Mouse (Mus musculus): ENCODE results near the gene Tnn. TPM values are rescaled to one million over a fixed set of nuclear protein-coding genes. Genes with fewer than 3 reads are reported as not detected.
A peak's percentile ranks its signal among the peaks of the same experiment; 100 is the strongest.

Gene Tnn
- polyA plus RNA-seq, 1 experiment from 2014 or later = not detected

DNA sequence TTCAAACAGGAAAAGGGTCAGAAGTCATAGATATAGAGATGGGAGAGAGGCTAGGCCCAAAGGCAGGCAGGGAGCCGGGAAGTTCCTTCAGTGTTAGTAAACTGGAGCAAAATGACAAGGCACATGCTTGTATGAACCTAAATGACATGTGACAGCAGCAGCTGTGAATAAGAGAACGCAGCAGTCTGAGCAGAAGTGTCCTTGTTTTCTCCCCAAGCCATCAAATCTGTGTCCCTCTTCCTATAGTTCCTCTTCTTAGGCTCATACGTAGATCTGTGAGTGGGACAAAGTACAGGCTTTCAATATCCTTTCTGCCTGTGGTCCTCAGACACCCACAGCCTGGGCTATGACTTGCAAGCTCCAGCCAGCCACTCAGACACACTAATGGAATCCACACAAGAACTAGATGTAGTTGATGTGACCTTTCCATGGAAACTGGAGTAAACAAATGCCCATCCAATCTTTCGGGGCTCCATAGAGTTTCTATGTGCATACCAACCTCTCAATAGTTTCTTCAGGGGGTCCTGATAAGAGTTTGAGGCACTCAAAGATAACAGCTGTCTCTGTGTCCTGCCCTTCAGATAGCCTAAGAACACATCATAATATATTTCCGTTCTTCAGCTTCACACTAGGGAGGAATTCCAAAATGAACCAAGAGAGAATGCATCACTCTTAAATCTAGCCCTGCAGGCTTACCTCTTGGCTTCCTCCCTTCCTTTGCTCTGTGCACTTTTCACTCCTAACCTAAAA is 104.1 kb downstream of the Tnn start:
- no peak overlapping the region for H3K4me2 ChIP-seq (replicated peaks)
- 93% methylated on average over 5 of the region's 5 CpGs for WGBS
- H3K9me3 ChIP-seq (ENCODE audit: control insufficient read depth, low read length) = no peaks in the 10 kb centered on the region
- ATAC-seq (ENCODE audit: low FRiP score) (no peak), DNase-seq (ENCODE audit: low spot score) (no peak)
- no peaks in the 10 kb centered on the region for H3K27me3 ChIP-seq (ENCODE audit: control insufficient read depth, insufficient read depth, low read length)
- H3K9ac ChIP-seq = no peak overlapping the region
- H3K36me3 ChIP-seq (replicated peaks; ENCODE audit: control insufficient read depth, insufficient read depth) = no peaks in the 10 kb centered on the region
- H3K4me1 ChIP-seq (replicated peaks; ENCODE audit: control insufficient read depth, insufficient read depth, low read length) = no peaks in the 10 kb centered on the region
- H3K4me3 ChIP-seq (replicated peaks; ENCODE audit: low read length) = no peak overlapping the region
- H3K27ac ChIP-seq = no peak overlapping the region

DNA sequence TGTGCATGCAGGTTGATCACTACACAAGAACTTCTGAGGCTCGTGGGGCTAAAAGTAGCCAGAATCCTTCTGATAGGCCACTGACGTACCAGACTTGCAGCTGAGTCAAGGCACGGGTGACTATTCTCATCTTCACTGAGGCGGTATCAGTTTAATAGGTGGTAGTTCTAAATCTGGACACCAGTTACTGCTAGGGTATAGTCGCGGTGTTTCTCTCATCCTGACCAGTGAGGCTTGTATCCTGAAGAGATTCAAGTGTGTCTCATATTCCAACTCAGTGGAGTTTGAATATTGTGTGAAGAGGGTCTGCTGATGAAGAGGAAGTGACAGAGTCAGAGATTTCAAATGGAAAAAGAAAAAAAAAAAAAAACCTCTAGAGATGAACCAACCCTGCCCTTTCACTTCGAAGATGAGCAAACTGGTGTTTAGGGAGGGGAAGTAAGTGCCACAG is 105.9 kb downstream of the Tnn start:
- H3K27me3 ChIP-seq (ENCODE audit: control insufficient read depth, insufficient read depth, low read length) = no peaks in the 10 kb centered on the region
- ATAC-seq (ENCODE audit: low FRiP score) (no peak), DNase-seq (ENCODE audit: low spot score) (no peak)
- H3K4me2 ChIP-seq (replicated peaks) = no peak overlapping the region
- no peaks in the 10 kb centered on the region for H3K4me1 ChIP-seq (replicated peaks; ENCODE audit: control insufficient read depth, insufficient read depth, low read length)
- no peak overlapping the region for H3K9ac ChIP-seq
- H3K9me3 ChIP-seq (ENCODE audit: control insufficient read depth, low read length) = no peaks in the 10 kb centered on the region
- H3K36me3 ChIP-seq (replicated peaks; ENCODE audit: control insufficient read depth, insufficient read depth) = no peaks in the 10 kb centered on the region
- 91% methylated on average over 7 of the region's 7 CpGs for WGBS
- H3K4me3 ChIP-seq (replicated peaks; ENCODE audit: low read length) = no peak overlapping the region
- H3K27ac ChIP-seq = no peak overlapping the region

DNA sequence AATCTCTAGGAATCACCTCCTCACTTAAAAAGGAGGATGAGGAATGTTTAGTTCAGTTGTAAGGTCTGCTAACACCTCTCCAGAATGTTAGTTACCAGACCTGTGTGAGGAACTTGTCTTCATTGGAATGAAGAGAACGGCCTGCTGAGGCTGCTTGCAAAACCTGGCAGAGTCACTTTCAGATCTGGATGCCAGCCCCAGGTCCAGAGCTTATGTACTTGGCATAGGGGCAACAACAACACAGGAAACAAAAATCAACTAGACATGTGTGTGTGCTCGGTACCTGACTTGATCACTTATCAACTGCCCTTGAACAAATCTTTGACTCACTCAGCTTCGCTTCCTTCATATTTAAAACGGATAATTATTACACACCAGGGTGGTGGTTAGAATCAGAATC is 106.6 kb downstream of the Tnn start:
- ATAC-seq (ENCODE audit: low FRiP score) = no peak
- WGBS = 94% methylated on average over 4 of the region's 4 CpGs

DNA sequence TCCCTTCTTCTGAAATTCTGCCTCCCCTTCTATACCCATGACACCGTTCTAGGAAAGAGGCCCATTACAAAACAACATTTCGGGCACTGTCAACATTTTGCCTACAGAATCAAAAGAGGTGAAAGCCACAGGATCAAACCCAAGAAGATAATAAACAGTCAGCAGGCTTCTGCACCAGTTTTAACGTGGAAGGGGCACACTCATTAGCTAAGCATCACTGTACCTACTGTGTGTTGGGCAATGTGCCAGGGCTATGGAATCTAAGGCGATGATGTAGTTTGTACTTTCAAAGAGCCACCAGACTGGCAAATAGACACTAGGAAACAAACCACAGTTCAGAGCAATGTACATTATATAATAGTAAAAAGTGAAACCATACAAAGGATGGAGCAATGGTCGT is 107.4 kb downstream of the Tnn start:
- DNase-seq (ENCODE audit: low spot score) (no peak), ATAC-seq (ENCODE audit: low FRiP score) (no peak)
- no peak overlapping the region for H3K27ac ChIP-seq
- H3K9me3 ChIP-seq (ENCODE audit: control insufficient read depth, low read length) = no peaks in the 10 kb centered on the region
- 86% methylated on average over 5 of the region's 5 CpGs for WGBS
- no peak overlapping the region for H3K9ac ChIP-seq
- no peak overlapping the region for H3K4me3 ChIP-seq (replicated peaks; ENCODE audit: low read length)
- no peaks in the 10 kb centered on the region for H3K36me3 ChIP-seq (replicated peaks; ENCODE audit: control insufficient read depth, insufficient read depth)
- H3K4me2 ChIP-seq (replicated peaks) = no peak overlapping the region
- no peaks in the 10 kb centered on the region for H3K27me3 ChIP-seq (ENCODE audit: control insufficient read depth, insufficient read depth, low read length)
- H3K4me1 ChIP-seq (replicated peaks; ENCODE audit: control insufficient read depth, insufficient read depth, low read length) = no peaks in the 10 kb centered on the region

More for the DNA sequence above, 106.6 kb downstream of the Tnn start:
- Histone ChIP-seq H3K4me1 (replicated peaks; ENCODE audit: control insufficient read depth, insufficient read depth, low read length) (no peaks in the 10 kb centered on the region), H3K36me3 (replicated peaks; ENCODE audit: control insufficient read depth, insufficient read depth) (no peaks in the 10 kb centered on the region), H3K9me3 (ENCODE audit: control insufficient read depth, low read length) (no peaks in the 10 kb centered on the region), H3K4me2 (replicated peaks) (no peak overlapping the region), H3K27ac (no peak overlapping the region), H3K27me3 (ENCODE audit: control insufficient read depth, insufficient read depth, low read length) (no peaks in the 10 kb centered on the region), H3K4me3 (replicated peaks; ENCODE audit: low read length) (no peak overlapping the region), H3K9ac (no peak overlapping the region)
- no peak for DNase-seq (ENCODE audit: low spot score)

DNA sequence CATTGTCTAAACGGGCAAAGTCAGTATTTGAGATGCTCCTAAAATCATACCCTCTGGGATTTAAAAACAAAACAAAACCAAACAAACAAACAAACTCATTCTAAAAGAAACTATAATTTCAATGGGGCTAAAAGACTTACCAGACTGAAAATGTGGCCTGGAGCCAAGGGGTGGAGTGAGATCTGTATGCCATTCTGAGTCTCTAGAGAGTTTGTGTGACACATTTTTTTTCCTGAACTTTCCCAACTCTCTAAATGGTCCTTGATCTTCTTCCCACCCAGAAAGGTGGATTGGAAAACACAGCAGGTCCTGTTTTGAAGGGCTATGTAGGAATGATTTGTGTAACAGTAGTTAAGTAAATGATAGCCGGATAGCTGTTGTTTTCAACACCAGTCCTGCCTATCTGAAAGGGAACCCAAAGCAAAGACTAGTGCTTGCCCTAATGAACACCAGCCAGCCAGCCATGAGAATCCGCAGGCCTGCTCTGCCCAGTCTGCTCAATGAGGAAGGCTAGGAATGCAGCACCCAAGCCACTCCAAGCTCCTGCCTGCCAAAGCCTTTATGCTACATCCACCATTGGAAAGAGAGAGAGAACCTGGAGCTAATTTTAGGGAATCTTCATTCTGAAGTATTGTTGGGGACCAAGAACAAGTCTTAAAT is 108.2 kb downstream of the Tnn start:
- Histone ChIP-seq H3K9ac (no peak overlapping the region), H3K9me3 (ENCODE audit: control insufficient read depth, low read length) (no peaks in the 10 kb centered on the region), H3K36me3 (replicated peaks; ENCODE audit: control insufficient read depth, insufficient read depth) (no peaks in the 10 kb centered on the region), H3K27ac (no peak overlapping the region), H3K4me1 (replicated peaks; ENCODE audit: control insufficient read depth, insufficient read depth, low read length) (no peaks in the 10 kb centered on the region), H3K27me3 (ENCODE audit: control insufficient read depth, insufficient read depth, low read length) (no peaks in the 10 kb centered on the region), H3K4me3 (replicated peaks; ENCODE audit: low read length) (no peak overlapping the region), H3K4me2 (replicated peaks) (peak overlapping the region; percentile 46; the same call in 1 of the 2 replicates)
- ATAC-seq (ENCODE audit: low FRiP score) (no peak), DNase-seq (ENCODE audit: low spot score) (no peak)
- 79% methylated on average over 3 of the region's 3 CpGs for WGBS

DNA sequence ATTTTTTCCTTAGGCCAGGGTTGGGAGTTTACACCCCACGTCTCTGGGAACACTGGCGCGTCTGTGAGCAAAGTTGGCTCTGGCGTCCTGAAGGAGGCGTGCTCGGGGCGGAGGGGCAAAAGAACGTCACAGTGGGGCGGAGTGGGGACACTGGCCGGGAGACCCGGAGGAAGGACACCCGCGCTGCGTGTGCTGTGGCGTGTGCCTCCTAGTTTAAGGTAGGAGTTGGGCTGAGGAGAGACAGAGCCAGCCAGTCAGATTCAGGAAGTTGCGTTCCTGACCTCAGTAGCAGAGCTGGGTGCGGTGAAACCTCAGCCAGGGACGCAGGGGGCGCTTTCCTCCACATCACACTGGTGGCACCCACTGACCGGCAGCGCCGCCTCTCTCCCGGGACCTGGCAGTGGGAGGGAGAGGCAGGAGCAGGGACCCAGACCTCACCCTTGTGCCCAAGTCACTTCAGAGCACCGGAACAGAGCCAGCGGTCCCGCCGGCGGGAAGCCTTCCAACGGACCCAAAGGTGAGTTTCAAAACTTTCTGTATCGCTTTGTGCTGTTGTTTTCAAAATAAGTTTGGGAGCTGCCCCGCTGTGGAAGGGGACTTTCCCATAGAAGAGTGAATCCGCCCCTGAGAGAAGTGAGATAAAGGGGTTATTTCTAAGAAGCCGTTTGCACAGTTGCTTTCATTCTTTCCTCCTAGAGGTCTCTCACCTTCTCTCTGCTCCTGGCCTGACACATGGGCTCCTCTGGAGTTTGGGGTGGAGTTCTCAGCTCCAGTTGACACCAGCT is 109.0 kb downstream of the Tnn start, which contains the start of gene 4930523C07Rik:
Gene 4930523C07Rik (plus strand): TSS at position 146 of the 785 bp plus-strand sequence.
- H3K27me3 ChIP-seq (ENCODE audit: control insufficient read depth, insufficient read depth, low read length) = no peaks in the 10 kb centered on the region
- peak within 1 kb of the TSS; percentile 46 for H3K4me2 ChIP-seq (replicated peaks)
- no peak for DNase-seq (ENCODE audit: low spot score)
- H3K9ac ChIP-seq = 0 out of 2 replicates have a peak within 1 kb of the TSS, but pooled peaks have one; percentile 14
- H3K4me1 ChIP-seq (replicated peaks; ENCODE audit: control insufficient read depth, insufficient read depth, low read length) = no peaks in the 10 kb centered on the region
- no peaks in the 10 kb centered on the region for H3K9me3 ChIP-seq (ENCODE audit: control insufficient read depth, low read length)
- ATAC-seq (ENCODE audit: low FRiP score) = no peak
- peak within 1 kb of the TSS; percentile 23 for H3K4me3 ChIP-seq (replicated peaks; ENCODE audit: low read length)
- WGBS = 6% methylated on average over 33 of the region's 33 CpGs
- H3K36me3 ChIP-seq (replicated peaks; ENCODE audit: control insufficient read depth, insufficient read depth) = no peaks in the 10 kb centered on the region
- H3K27ac ChIP-seq = no peak within 1 kb of the TSS

DNA sequence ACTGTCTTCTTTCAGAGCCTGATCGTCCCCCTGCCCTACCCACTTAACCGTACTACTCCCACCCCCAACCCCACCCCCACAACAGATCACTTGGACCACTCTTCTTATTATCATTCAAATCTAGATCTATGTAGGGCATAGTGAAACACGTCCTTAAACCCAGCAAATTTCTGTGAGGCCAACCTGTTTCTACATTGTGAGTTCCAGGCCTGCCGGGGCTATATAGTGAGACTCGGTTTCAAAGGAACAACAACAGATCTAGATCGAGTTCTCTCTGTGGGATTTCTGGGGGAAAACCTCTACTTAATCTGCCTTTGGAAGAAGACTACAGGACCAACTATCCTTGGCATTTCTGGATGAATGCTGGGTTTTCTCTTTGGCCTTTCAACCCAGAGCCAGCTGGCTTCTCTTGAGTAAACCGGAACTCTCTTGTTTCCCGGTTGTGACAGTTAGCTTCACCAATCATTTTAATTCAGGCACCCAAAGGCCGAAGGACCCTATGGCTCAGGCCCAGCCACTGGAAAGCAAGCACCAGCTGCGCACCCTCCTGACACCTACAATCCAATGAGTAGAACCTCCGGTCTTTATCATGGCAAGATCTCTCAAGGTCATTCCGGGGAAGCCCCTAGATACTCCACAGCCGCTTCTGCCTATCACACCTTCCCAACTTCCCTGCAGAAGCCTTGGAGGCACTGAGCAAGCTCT is 110.0 kb downstream of the Tnn start:
- Histone ChIP-seq H3K4me3 (replicated peaks; ENCODE audit: low read length) (no peak overlapping the region), H3K9me3 (ENCODE audit: control insufficient read depth, low read length) (no peaks in the 10 kb centered on the region), H3K27me3 (ENCODE audit: control insufficient read depth, insufficient read depth, low read length) (no peaks in the 10 kb centered on the region), H3K36me3 (replicated peaks; ENCODE audit: control insufficient read depth, insufficient read depth) (no peaks in the 10 kb centered on the region), H3K9ac (no peak overlapping the region), H3K4me1 (replicated peaks; ENCODE audit: control insufficient read depth, insufficient read depth, low read length) (no peaks in the 10 kb centered on the region), H3K4me2 (replicated peaks) (no peak overlapping the region), H3K27ac (no peak overlapping the region)
- no peak for ATAC-seq (ENCODE audit: low FRiP score)
- DNase-seq (ENCODE audit: low spot score) = no peak
- 94% methylated on average over 13 of the region's 13 CpGs for WGBS

DNA sequence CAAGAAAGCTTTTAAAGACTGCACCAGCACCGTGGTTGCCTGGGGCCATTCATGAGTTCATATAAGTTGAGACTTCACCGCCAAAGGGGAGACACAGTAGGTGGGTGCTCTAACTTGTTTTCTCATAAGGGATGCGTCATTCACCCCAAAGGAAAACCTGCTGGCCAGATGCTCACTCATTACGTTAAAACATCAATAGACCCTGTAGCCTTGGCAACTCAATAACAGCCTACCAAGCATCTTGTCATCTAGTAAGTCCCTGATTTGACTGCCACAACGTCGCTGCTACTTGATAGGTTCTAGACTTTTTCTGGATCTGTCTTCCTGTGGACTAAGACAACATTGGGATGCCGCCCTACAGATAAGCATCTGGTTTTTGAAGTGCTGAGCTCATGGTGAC is 111.0 kb downstream of the Tnn start:
- H3K9ac ChIP-seq = no peak overlapping the region

More for the DNA sequence above, 111.0 kb downstream of the Tnn start:
- DNase-seq (ENCODE audit: low spot score) (no peak), ATAC-seq (ENCODE audit: low FRiP score) (no peak)
- 76% methylated on average over 7 of the region's 7 CpGs for WGBS
- Histone ChIP-seq H3K27ac (no peak overlapping the region), H3K4me3 (replicated peaks; ENCODE audit: low read length) (no peak overlapping the region), H3K36me3 (replicated peaks; ENCODE audit: control insufficient read depth, insufficient read depth) (no peaks in the 10 kb centered on the region), H3K4me2 (replicated peaks) (no peak overlapping the region), H3K27me3 (ENCODE audit: control insufficient read depth, insufficient read depth, low read length) (no peaks in the 10 kb centered on the region), H3K4me1 (replicated peaks; ENCODE audit: control insufficient read depth, insufficient read depth, low read length) (no peaks in the 10 kb centered on the region), H3K9me3 (ENCODE audit: control insufficient read depth, low read length) (no peaks in the 10 kb centered on the region)

All from hindbrain, embryonic 14.5 days (tissue).